Mouse (Mus musculus) midbrain, embryonic 14.5 days (tissue): ENCODE data around the gene Tmem135. TPM values are rescaled to one million over a fixed set of nuclear protein-coding genes. Genes with fewer than 3 reads are reported as not detected.
"Not testable (repeated sequence)": the region's sequence is repeated elsewhere in the genome, so short reads cannot be mapped to it uniquely, and the experiment has no call there.

ENCODE experiments used
- ATAC-seq: fragments of 200-750 bp; cut with Nextera tagmentation; 2 replicates; pipeline ENCODE4 v1.8.0; 2017; ENCODE audit warnings: moderate number of reproducible peaks, moderate library complexity; ENCODE audit not compliant: low FRiP score, low TSS enrichment
- DNase-seq: peaks from one replicate; pipeline ENCODE4 v3.0.0-alpha.2; 2015
- H3K27ac ChIP-seq: fragments of 300-500 bp; sonication (generic); replicated peaks from 2 replicates; pipeline ENCODE4 v1.5.1; 2014; ENCODE audit warnings: mild to moderate bottlenecking, low read depth, low read length, moderate library complexity
- H3K27me3 ChIP-seq: fragments of 300-500 bp; sonication (generic); 2 replicates; pipeline ENCODE4 v1.6.1; 2014; ENCODE audit warnings: low read length, control low read depth, mixed read lengths; ENCODE audit not compliant: control insufficient read depth, insufficient read depth
- H3K36me3 ChIP-seq: fragments of 300-500 bp; sonication (generic); 2 replicates; pipeline ENCODE4 v1.6.1; 2014; ENCODE audit warnings: low read length, control low read depth; ENCODE audit not compliant: control insufficient read depth, insufficient read depth
- H3K4me1 ChIP-seq: fragments of 300-500 bp; sonication (generic); 2 replicates; pipeline ENCODE4 v1.6.1; 2014; ENCODE audit warnings: mild to moderate bottlenecking, antibody characterized with exemption, low read length, control low read depth; ENCODE audit not compliant: control insufficient read depth, insufficient read depth
- H3K4me2 ChIP-seq: fragments of 300-500 bp; sonication (generic); 2 replicates; pipeline ENCODE4 v1.6.1; 2014; ENCODE audit warnings: mild to moderate bottlenecking, low read length, moderate library complexity
- H3K4me3 ChIP-seq: fragments of 300-500 bp; sonication (generic); replicated peaks from 2 replicates; pipeline ENCODE4 v1.5.1; 2014; ENCODE audit warnings: low read depth, low read length
- H3K9ac ChIP-seq: fragments of 300-500 bp; sonication (generic); replicated peaks from 2 replicates; pipeline ENCODE4 v1.6.1; 2014; ENCODE audit warnings: mild to moderate bottlenecking, low read length, moderate library complexity
- H3K9me3 ChIP-seq: fragments of 300-500 bp; sonication (generic); 2 replicates; pipeline ENCODE4 v1.6.1; 2016; ENCODE audit warnings: low read length, control low read depth, mixed read lengths; ENCODE audit not compliant: control insufficient read depth
- WGBS: fragments of 180-500 bp; shearing (Covaris S2); extraction: QIAGEN DNeasy Blood & Tissue Kit; methylation state at CpG from one replicate; pipeline ENCODE4 v1.1.7; 2014; 5-methylcytosine and 5-hydroxymethylcytosine counted together
- polyA plus RNA-seq: library from polyadenylated mRNA; unstranded; fragments of >200 nt; fragmentation: Nextera tagmentation; extraction: Ambion mirVana; gene quantifications from 2 replicates; pipeline ENCODE4 v1.2.1, GENCODE M21; 2014

Gene Tmem135
- polyA plus RNA-seq, 1 experiment from 2014 or later: 26.4 TPM

GRCm38 (mm10) chr7:89336434-89336833, 67.6 kb downstream of the Tmem135 start:
- DNase-seq (no peak), ATAC-seq (no peak)
- peaks cover 25% of the 10 kb centered on the region for H3K4me1 ChIP-seq
- no peaks in the 10 kb centered on the region for H3K36me3 ChIP-seq
- H3K9ac ChIP-seq: no peak overlapping the region
- H3K27me3 ChIP-seq: no peaks in the 10 kb centered on the region
- H3K9me3 ChIP-seq: no peaks in the 10 kb centered on the region
- no peak overlapping the region for H3K27ac ChIP-seq
- peak overlapping the region; percentile 90 for H3K4me2 ChIP-seq
- no peak overlapping the region for H3K4me3 ChIP-seq
- 98% methylated on average over 1 of the region's 1 CpGs for WGBS

GRCm38 (mm10) chr7:89335316-89335715, 68.7 kb downstream of the Tmem135 start:
- Histone ChIP-seq H3K4me3 (no peak overlapping the region), H3K27me3 (no peaks in the 10 kb centered on the region), H3K27ac (no peak overlapping the region), H3K9ac (no peak overlapping the region), H3K36me3 (no peaks in the 10 kb centered on the region), H3K4me1 (peaks cover 25% of the 10 kb centered on the region), H3K4me2 (no peak overlapping the region), H3K9me3 (no peaks in the 10 kb centered on the region)
- DNase-seq (no peak), ATAC-seq (no peak)

- H3K36me3 ChIP-seq: no peaks in the 10 kb centered on the region
- no peak overlapping the region for H3K9ac ChIP-seq
- DNase-seq: no peak
- H3K27ac ChIP-seq: no peak overlapping the region
- no peaks in the 10 kb centered on the region for H3K9me3 ChIP-seq
- H3K4me1 ChIP-seq: no peaks in the 10 kb centered on the region
- no peaks in the 10 kb centered on the region for H3K27me3 ChIP-seq
- ATAC-seq: no peak
- H3K4me3 ChIP-seq: no peak overlapping the region
- 96% methylated on average over 1 of the region's 1 CpGs for WGBS
- no peak overlapping the region for H3K4me2 ChIP-seq
Observed at GRCm38 (mm10) chr7:89329896-89330295, 74.1 kb downstream of the Tmem135 start.

- DNase-seq (no peak), ATAC-seq (no peak)
- H3K36me3 ChIP-seq: no peaks in the 10 kb centered on the region
- no peak overlapping the region for H3K9ac ChIP-seq
- H3K4me1 ChIP-seq: no peaks in the 10 kb centered on the region
- H3K27me3 ChIP-seq: no peaks in the 10 kb centered on the region
- WGBS: 94% methylated on average over 5 of the region's 5 CpGs
- no peaks in the 10 kb centered on the region for H3K9me3 ChIP-seq
- no peak overlapping the region for H3K4me2 ChIP-seq
- no peak overlapping the region for H3K27ac ChIP-seq
- no peak overlapping the region for H3K4me3 ChIP-seq
Observed at GRCm38 (mm10) chr7:89327731-89328130, 76.3 kb downstream of the Tmem135 start.

- no peak for DNase-seq
- Histone ChIP-seq H3K9me3 (no peaks in the 10 kb centered on the region), H3K27ac (no peak overlapping the region)
Observed at GRCm38 (mm10) chr7:89326761-89327160, 77.3 kb downstream of the Tmem135 start.

GRCm38 (mm10) chr7:89326202-89326601, 77.8 kb downstream of the Tmem135 start:
- DNase-seq (no peak), ATAC-seq (no peak)
- Histone ChIP-seq H3K9ac (no peak overlapping the region), H3K9me3 (no peaks in the 10 kb centered on the region), H3K4me3 (no peak overlapping the region), H3K36me3 (no peaks in the 10 kb centered on the region), H3K4me2 (no peak overlapping the region), H3K27me3 (no peaks in the 10 kb centered on the region), H3K4me1 (no peaks in the 10 kb centered on the region), H3K27ac (no peak overlapping the region)
- 95% methylated on average over 5 of the region's 5 CpGs for WGBS

More at GRCm38 (mm10) chr7:89326761-89327160, 77.3 kb downstream of the Tmem135 start:
- Histone ChIP-seq H3K4me2 (no peak overlapping the region), H3K27me3 (no peaks in the 10 kb centered on the region), H3K4me3 (no peak overlapping the region), H3K9ac (no peak overlapping the region), H3K36me3 (no peaks in the 10 kb centered on the region), H3K4me1 (no peaks in the 10 kb centered on the region)
- 91% methylated on average over 4 of the region's 4 CpGs for WGBS
- ATAC-seq: no peak

GRCm38 (mm10) chr7:89322741-89323140, 81.3 kb downstream of the Tmem135 start:
- ATAC-seq, H3K9ac ChIP-seq, H3K27me3 ChIP-seq, H3K36me3 ChIP-seq, H3K9me3 ChIP-seq, H3K4me3 ChIP-seq, H3K4me1 ChIP-seq, DNase-seq, H3K4me2 ChIP-seq, H3K27ac ChIP-seq: not testable (repeated sequence)
- WGBS: 68% methylated on average over 4 of the region's 4 CpGs

- no peak overlapping the region for H3K27ac ChIP-seq
- no peak overlapping the region for H3K4me3 ChIP-seq
- no peaks in the 10 kb centered on the region for H3K9me3 ChIP-seq
- DNase-seq (no peak), ATAC-seq (no peak)
- no peak overlapping the region for H3K4me2 ChIP-seq
- WGBS: 70% methylated on average over 1 of the region's 1 CpGs
- no peak overlapping the region for H3K9ac ChIP-seq
- no peaks in the 10 kb centered on the region for H3K27me3 ChIP-seq
- no peaks in the 10 kb centered on the region for H3K4me1 ChIP-seq
- no peaks in the 10 kb centered on the region for H3K36me3 ChIP-seq
Observed at GRCm38 (mm10) chr7:89319351-89319750, 84.7 kb downstream of the Tmem135 start.

GRCm38 (mm10) chr7:89317088-89317487, 86.9 kb downstream of the Tmem135 start:
- not testable (repeated sequence) for H3K36me3 ChIP-seq, H3K9ac ChIP-seq, DNase-seq, H3K27ac ChIP-seq, H3K4me2 ChIP-seq, H3K4me3 ChIP-seq, ATAC-seq, H3K9me3 ChIP-seq, H3K27me3 ChIP-seq, H3K4me1 ChIP-seq
- 60% methylated on average over 1 of the region's 1 CpGs for WGBS
